Comparison of ENCODE assay signal across 8 mouse cellular contexts in genomic region chr3:62338854-62339515, GRCm38 (mm10). TPM values are rescaled to one million over a fixed set of nuclear protein-coding genes. Genes with fewer than 3 reads are reported as not detected.
DNase-seq lines count a peak whose midpoint lies in the region; ATAC-seq and TF ChIP-seq lines count a peak whose summit lies in the region.

No protein-coding gene starts in this region.

- H3K4me2 ChIP-seq in forebrain, embryonic 13.5 days = peak overlapping the region; percentile 83

- DNase-seq in adrenal gland, postnatal 4 days (ENCODE audit: low spot score in 2 of 2) = peak; percentile 8 to 32
- DNase-seq in heart, postnatal 25 days (ENCODE audit: low spot score) = peak; percentile 24
- peak; percentile 49 for DNase-seq in layer of hippocampus, postnatal 14 days (ENCODE audit: low spot score in 2 of 2)
- peak; percentile 79 for DNase-seq in lung, postnatal 25 days (ENCODE audit: low spot score)
- DNase-seq in retina, postnatal 7 days (ENCODE audit: low read depth, low spot score) = peak; percentile 46
- DNase-seq in MN1 (ENCODE audit: low spot score) = no peak

- no peak for TF ChIP-seq CTCF in ES-Bruce4 (IDR thresholded peaks at IDR 0.05; ENCODE audit: low read depth, low read length)

- peak overlapping the region; percentile 66 for H3K9ac ChIP-seq in ES-Bruce4 (ENCODE audit: low read depth, poor library complexity, severe bottlenecking)
- peak overlapping the region; percentile 80 for H3K9ac ChIP-seq in forebrain, embryonic 13.5 days

- peak; percentile 95 for ATAC-seq in forebrain, embryonic 13.5 days

- no peaks in the 10 kb centered on the region for H3K4me1 ChIP-seq in ES-Bruce4 (ENCODE audit: control insufficient read depth, insufficient read depth, low read length)
- peaks cover 17% of the 10 kb centered on the region for H3K4me1 ChIP-seq in forebrain, embryonic 13.5 days

- H3K9me3 ChIP-seq in ES-Bruce4 (replicated peaks; ENCODE audit: control insufficient read depth, insufficient read depth, low read length, poor library complexity, severe bottlenecking) = no peaks in the 10 kb centered on the region
- H3K9me3 ChIP-seq in forebrain, embryonic 13.5 days (replicated peaks) = no peaks in the 10 kb centered on the region

- H3K27ac ChIP-seq in ES-Bruce4 (ENCODE audit: insufficient read depth, low read length) = no peak overlapping the region
- H3K27ac ChIP-seq in forebrain, embryonic 13.5 days = peak overlapping the region; percentile 48

- TF ChIP-seq EP300 in ES-Bruce4 (IDR thresholded peaks at IDR 0.05; ENCODE audit: insufficient read depth, low read depth, low read length) = no peak

- no peak for TF ChIP-seq POLR2A in ES-Bruce4 (IDR thresholded peaks at IDR 0.05; ENCODE audit: insufficient read depth, low read length)

- no peaks in the 10 kb centered on the region for H3K36me3 ChIP-seq in ES-Bruce4 (ENCODE audit: control insufficient read depth, insufficient read depth, low read length, poor library complexity, severe bottlenecking)
- H3K36me3 ChIP-seq in forebrain, embryonic 13.5 days (ENCODE audit: poor library complexity, severe bottlenecking) = no peaks in the 10 kb centered on the region

- 1% methylated on average over 67 of the region's 68 CpGs for whole genome bisulfite sequencing in forebrain, embryonic 13.5 days

- intact Hi-C loops in heart, postnatal 25 days (cut with DNase I) = loop anchor here (2.0 kb wide), 1 partner anchor 120 kb away; no protein-coding TSS in a partner anchor

- H3K4me3 ChIP-seq in ES-Bruce4 (ENCODE audit: low read depth, low read length) = peak overlapping the region; percentile 73
- H3K4me3 ChIP-seq in forebrain, embryonic 13.5 days = peak overlapping the region; percentile 78

- peaks cover 10% of the 10 kb centered on the region; the same call in 1 of the 2 replicates for H3K27me3 ChIP-seq in ES-Bruce4 (ENCODE audit: control insufficient read depth, insufficient read depth, low read length, poor library complexity, severe bottlenecking)
- H3K27me3 ChIP-seq in forebrain, embryonic 13.5 days = peaks cover 5% of the 10 kb centered on the region; the same call in 1 of the 2 replicates

RNA-seq across cellular contexts. Expression of gene Arhgef26, which starts 0.8 kb away (rescaled TPM):
- polyA plus RNA-seq in ES-Bruce4 (2011; ENCODE audit: insufficient read depth, insufficient read length, low read depth, missing spikeins) = 8.7 and 11.9 TPM in 2 replicates
- total RNA-seq in adrenal gland, postnatal 4 days (2021) = 1 to 10 TPM; 6.8 to 8.5 TPM
- polyA plus RNA-seq in forebrain, embryonic 13.5 days (2015; fragmentation: Nextera tagmentation; extraction: Ambion mirVana) = 9.8 and 10.3 TPM in 2 replicates
- total RNA-seq in heart, postnatal 25 days (2021) = 1 to 10 TPM; 2.4 to 2.7 TPM
- 10 to 100 TPM; 63.2 to 64.1 TPM for total RNA-seq in layer of hippocampus, postnatal 14 days (2021)

Comparison
In these comparisons a context has a peak if more than half of its experiments do, and no peak if none do; other contexts are left out.
1. RNA of gene Arhgef26, which starts 0.8 kb away (total RNA-seq): 63.2 to 64.1 TPM in layer of hippocampus, postnatal 14 days; 6.8 to 8.5 TPM in adrenal gland, postnatal 4 days and 2.4 to 2.7 TPM in heart, postnatal 25 days; every median in the first group is over 4 times any median in the second.